Mouse (Mus musculus): ENCODE measurements around the gene Cd7. TPM values are rescaled to one million over a fixed set of nuclear protein-coding genes. Genes with fewer than 3 reads are reported as not detected.

Gene Cd7
- total RNA-seq, 2 experiments from 2014 or later = not detected

GRCm38 (mm10) chr11:120990951-120991526 is 48.2 kb downstream of the Cd7 start, which contains the start of gene Csnk1d:
Csnk1d (minus strand) TSS chr11:120991330.
- DNase-seq = peak; percentile 100

- DNase-seq = peak; percentile 61
These were observed 49.0 kb downstream of the Cd7 start for GRCm38 (mm10) chr11:120990126-120990781.

GRCm38 (mm10) chr11:120989523-120989922 is 49.7 kb downstream of the Cd7 start:
- DNase-seq = no peak

- DNase-seq = no peak
These were observed 50.8 kb downstream of the Cd7 start for GRCm38 (mm10) chr11:120988410-120988809.

- DNase-seq = no peak
These were observed 51.6 kb downstream of the Cd7 start for GRCm38 (mm10) chr11:120987608-120988007.

Other genes with a start within 250 kb of the Cd7 start
- 10 to 100 TPM; 29.9 to 34.0 TPM for gene Dus1l, start 243.0 kb downstream of the Cd7 start, total RNA-seq (2021)
- 10 to 100 TPM; 21.8 to 26.4 TPM for gene Fasn, start 214.9 kb downstream of the Cd7 start, total RNA-seq (2021)
- 1 to 10 TPM; 2.5 to 4.8 TPM for gene Ccdc57, start 106.5 kb downstream of the Cd7 start, total RNA-seq (2021)
- gene Slc16a3, start 90.9 kb downstream of the Cd7 start, total RNA-seq (2021) = 100 to 1,000 TPM; 193 to 232 TPM
- 10 to 100 TPM; 67.8 to 77.3 TPM for gene Csnk1d, start 48.1 kb downstream of the Cd7 start, total RNA-seq (2021)
- not detected for gene Sectm1b, start 24.2 kb upstream of the Cd7 start, total RNA-seq (2021)
- under 1 TPM in 1 of 2 experiments, not detected in 1; 0.14 TPM for gene Sectm1a, start 41.8 kb upstream of the Cd7 start, total RNA-seq (2021)
- not detected for gene Tex19.2, start 79.3 kb upstream of the Cd7 start, total RNA-seq (2021)
- under 1 TPM in 1 of 2 experiments, not detected in 1; 0.14 TPM for gene Tex19.1, start 106.7 kb upstream of the Cd7 start, total RNA-seq (2021)
- gene Uts2r, start 120.9 kb upstream of the Cd7 start, total RNA-seq (2021) = 1 to 10 TPM; 2.2 to 3.2 TPM
- 10 to 100 TPM in 1 of 2 experiments, 1 to 10 TPM in 1; 8.6 to 10.3 TPM for gene Hexdc, start 165.0 kb upstream of the Cd7 start, total RNA-seq (2021)
- 10 to 100 TPM; 13.2 to 13.5 TPM for gene Ogfod3, start 165.3 kb upstream of the Cd7 start, total RNA-seq (2021)
- gene Cybc1, start 189.9 kb upstream of the Cd7 start, total RNA-seq (2021) = 1 to 10 TPM; 6.3 to 7.2 TPM
- gene Narf, start 197.8 kb upstream of the Cd7 start, total RNA-seq (2021) = 10 to 100 TPM; 36.5 to 41.6 TPM
- 10 to 100 TPM; 23.4 to 29.1 TPM for gene Foxk2, start 220.6 kb upstream of the Cd7 start, total RNA-seq (2021)

All from gastrocnemius, postnatal 10 days (tissue).